Mouse (Mus musculus) cerebellum, adult 2 months (tissue): Measurements from ENCODE around the gene Dhrs3.

ENCODE experiments used
- CTCF ChIP-seq: fragments of 200-500 bp; IDR thresholded peaks from 2 replicates; pipeline ENCODE4 v1.5.1; 2011; ENCODE audit warnings: low read depth, mild to moderate bottlenecking, control low read depth, low read length, moderate library complexity, borderline replicate concordance; ENCODE audit not compliant: insufficient read depth
- POLR2A ChIP-seq: fragments of 200-500 bp; IDR thresholded peaks from 2 replicates; pipeline ENCODE4 v1.6.1; 2011; ENCODE audit warnings: low read length, control low read depth, borderline replicate concordance; ENCODE audit not compliant: insufficient read depth

GRCm38 (mm10) chr4:144875576-144876093 is 17.0 kb upstream of the Dhrs3 start:
- TF ChIP-seq CTCF (no peak), POLR2A (no peak)
